Mouse (Mus musculus) megakaryocyte, embryonic 14.5 days (primary cell): ENCODE measurements around the gene Onecut3. TPM values are rescaled to one million over a fixed set of nuclear protein-coding genes. Genes with fewer than 3 reads are reported as not detected.
A peak's percentile ranks its signal among the peaks of the same experiment; 100 is the strongest.

Experiments used
- H3K27me3 ChIP-seq: replicated peaks from 2 replicates; pipeline ENCODE3; 2012; ENCODE audit warnings: inconsistent platforms
- H3K36me3 ChIP-seq: replicated peaks from 2 replicates; pipeline ENCODE3; 2012; ENCODE audit warnings: low read length, inconsistent platforms, mixed read lengths
- H3K4me1 ChIP-seq: 2 replicates; pipeline ENCODE4 v1.6.1; 2012; ENCODE audit warnings: inconsistent platforms
- H3K4me3 ChIP-seq: replicated peaks from 2 replicates; pipeline ENCODE3; 2012; ENCODE audit warnings: moderate library complexity, mild to moderate bottlenecking, inconsistent platforms
- H3K9me3 ChIP-seq: 2 replicates; pipeline ENCODE4 v1.6.1; 2012; ENCODE audit warnings: inconsistent platforms
- FLI1 ChIP-seq: IDR thresholded peaks from 2 replicates; pipeline ENCODE4 v1.6.1; 2012; ENCODE audit warnings: low read length, inconsistent platforms, mixed read lengths
- GATA1 ChIP-seq: IDR thresholded peaks from 3 replicates; pipeline ENCODE4 v1.6.1; 2012; ENCODE audit warnings: mixed read lengths, low read length, inconsistent platforms, borderline replicate concordance
- polyA plus RNA-seq: library from polyadenylated mRNA; stranded (reverse); fragments of >175 nt; gene quantifications from 2 replicates; pipeline ENCODE4 v1.2.3, GENCODE M21; 2012; ENCODE audit warnings: low replicate concordance; ENCODE audit not compliant: insufficient read depth

Onecut3 gene
- not detected in 2 replicates for polyA plus RNA-seq

DNA sequence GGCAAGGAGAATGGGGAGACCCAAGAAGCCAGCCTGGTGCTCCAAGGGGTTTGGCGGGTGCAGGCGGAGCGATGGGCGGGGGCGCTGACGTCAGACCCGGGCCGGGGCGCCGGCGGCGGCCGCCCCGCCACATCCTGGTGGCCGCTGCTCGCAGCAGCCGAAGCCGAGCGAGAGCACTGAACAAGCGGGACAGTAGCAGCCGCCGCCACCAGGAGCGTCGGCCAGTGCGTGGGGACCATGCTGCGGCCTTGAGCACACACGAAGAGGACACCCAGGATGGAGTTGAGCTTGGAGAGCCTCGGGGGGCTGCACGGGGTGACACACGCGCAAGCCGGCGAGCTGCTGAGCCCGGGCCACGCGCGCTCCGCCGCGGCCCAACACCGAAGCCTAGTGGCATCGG lies at the start of gene Onecut3:
TSS of gene Onecut3 (plus strand) at position 104 of the 400 bp plus-strand sequence.
- Histone ChIP-seq H3K9me3 (no peaks in the 10 kb centered on the region), H3K27me3 (peaks cover 99% of the 10 kb centered on the region), H3K36me3 (no peaks in the 10 kb centered on the region), H3K4me3 (peak within 1 kb of the TSS; percentile 84), H3K4me1 (peaks cover 57% of the 10 kb centered on the region)
- no peak for TF ChIP-seq GATA1
- no peak for TF ChIP-seq FLI1

DNA sequence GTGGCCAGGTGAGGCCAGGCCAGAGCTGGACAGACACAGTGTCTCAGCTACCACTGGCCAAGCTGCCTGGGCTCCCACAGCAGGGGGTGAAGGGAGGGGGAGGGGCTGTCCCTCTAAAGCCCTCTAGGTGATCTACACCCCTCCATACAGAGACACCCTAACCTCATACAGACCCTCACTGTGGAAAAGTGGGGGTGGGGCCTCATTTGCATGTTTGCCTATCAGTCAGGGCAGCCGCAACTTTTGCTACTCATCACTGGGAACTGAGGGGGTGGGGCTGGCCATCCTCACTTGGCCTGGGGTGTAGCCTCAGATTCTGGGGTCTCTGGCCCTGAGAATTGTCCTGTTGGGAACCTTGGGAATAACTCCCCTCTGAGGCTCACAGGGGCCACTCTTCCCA lies 49.6 kb upstream of the Onecut3 start:
- Histone ChIP-seq H3K9me3 (peaks cover 3% of the 10 kb centered on the region), H3K36me3 (no peaks in the 10 kb centered on the region), H3K4me1 (peaks cover 62% of the 10 kb centered on the region), H3K4me3 (peak overlapping the region; percentile 11), H3K27me3 (peaks cover 33% of the 10 kb centered on the region)
- TF ChIP-seq GATA1 (no peak), FLI1 (no peak)

DNA sequence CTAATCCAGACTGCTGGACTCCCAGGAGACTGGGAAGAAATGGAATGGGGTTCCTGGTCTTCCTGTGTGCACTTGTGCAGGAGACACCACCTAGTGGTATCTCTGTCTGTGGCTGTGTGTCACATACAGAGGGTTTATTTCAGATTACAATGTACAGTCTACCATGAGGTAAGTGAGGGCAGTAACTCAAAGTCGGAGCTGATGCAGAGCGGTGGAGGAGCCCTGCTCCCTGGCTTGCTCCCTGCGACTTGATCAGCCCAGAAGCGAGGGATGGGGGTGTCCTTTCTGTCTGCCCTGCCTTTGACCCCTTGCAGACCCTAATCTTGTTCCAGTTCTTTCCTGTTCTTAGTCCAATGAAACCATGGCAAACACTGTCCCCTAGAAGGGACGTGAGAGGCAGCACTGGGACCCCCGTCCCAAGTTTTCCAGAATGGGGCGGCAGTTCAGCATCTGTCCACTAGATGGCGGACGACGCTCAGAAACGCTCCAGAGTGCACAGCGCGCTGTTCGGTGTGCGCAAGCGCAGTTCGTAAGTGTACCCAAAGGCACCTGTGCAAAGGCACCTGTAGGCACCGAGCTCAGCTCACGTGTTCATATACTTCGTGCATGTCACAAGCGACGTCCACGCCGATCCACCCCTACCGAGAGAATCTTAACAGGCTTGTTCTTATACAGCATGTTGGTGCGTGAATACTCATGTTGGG lies 48.6 kb upstream of the Onecut3 start:
- peaks cover 59% of the 10 kb centered on the region for H3K4me1 ChIP-seq
- H3K36me3 ChIP-seq: no peaks in the 10 kb centered on the region
- peak overlapping the region; percentile 87 for H3K4me3 ChIP-seq
- peaks cover 4% of the 10 kb centered on the region for H3K9me3 ChIP-seq
- no peak for TF ChIP-seq FLI1
- TF ChIP-seq GATA1: no peak
- H3K27me3 ChIP-seq: peaks cover 42% of the 10 kb centered on the region

DNA sequence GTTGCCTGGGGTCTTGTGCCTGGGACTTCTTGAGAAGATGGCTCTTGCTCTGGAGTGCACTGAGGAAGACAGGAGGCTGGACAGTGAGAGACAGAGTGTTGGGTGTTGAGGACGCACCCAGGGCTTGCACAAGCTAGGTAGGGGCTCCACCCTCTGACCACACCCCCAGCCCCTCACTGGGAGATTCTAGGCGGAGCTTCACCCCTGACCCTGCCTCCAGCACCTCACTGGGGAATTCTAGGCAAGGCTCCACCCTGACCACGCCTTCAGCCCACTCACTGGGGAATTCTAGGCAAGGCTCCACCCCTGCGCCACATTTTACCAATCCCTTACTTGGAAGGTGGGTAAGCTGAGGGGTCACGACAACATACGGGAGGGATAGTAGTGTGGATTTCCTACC lies 44.0 kb upstream of the Onecut3 start:
- peaks cover 83% of the 10 kb centered on the region for H3K27me3 ChIP-seq
- no peak for TF ChIP-seq GATA1
- TF ChIP-seq FLI1: no peak

DNA sequence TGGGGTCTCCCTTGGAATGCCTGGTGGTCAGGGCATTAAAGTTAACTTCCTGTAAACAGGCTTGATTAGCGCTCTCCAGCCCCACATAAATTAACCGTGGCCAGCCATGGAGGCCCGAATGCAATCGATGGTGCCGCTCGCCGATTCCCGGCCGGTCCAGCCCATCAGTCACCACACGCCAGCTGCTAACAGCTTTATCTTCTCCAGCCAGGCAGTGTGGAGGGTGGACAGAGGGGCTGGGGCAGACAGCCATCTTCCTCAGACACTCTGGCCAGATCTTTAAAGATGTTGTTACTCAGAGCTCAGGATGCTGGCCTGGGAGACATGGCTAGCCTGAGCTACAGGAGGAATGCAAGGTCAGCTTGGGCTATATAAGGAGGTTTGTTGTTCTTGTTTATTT lies 41.0 kb upstream of the Onecut3 start:
- H3K4me1 ChIP-seq: peaks cover 10% of the 10 kb centered on the region
- H3K36me3 ChIP-seq: no peaks in the 10 kb centered on the region
- H3K4me3 ChIP-seq: no peak overlapping the region
- peaks cover 94% of the 10 kb centered on the region for H3K27me3 ChIP-seq
- H3K9me3 ChIP-seq: peaks cover 22% of the 10 kb centered on the region
- no peak for TF ChIP-seq FLI1

More for the DNA sequence above, 44.0 kb upstream of the Onecut3 start:
- peaks cover 20% of the 10 kb centered on the region for H3K9me3 ChIP-seq
- H3K36me3 ChIP-seq: no peaks in the 10 kb centered on the region
- H3K4me1 ChIP-seq: peaks cover 21% of the 10 kb centered on the region
- no peak overlapping the region for H3K4me3 ChIP-seq

DNA sequence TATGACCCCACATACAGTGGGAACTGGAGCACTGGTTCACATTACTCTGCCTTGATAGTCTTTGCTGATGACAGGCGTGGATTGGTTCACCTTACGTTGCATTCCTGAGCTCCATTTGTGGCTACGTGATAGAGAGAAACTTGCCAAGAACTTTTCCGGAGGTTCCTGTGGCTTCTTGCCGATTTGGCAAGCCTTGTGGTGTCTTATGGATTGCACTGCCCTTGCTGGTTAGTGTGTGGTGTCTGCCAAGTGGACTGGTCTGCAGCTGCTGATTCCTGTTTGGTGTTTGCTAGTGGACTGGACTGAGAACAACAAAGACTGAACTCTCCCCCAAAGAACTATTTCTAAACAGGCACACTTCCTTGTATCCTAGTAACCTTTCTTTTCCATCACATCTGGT lies 39.9 kb upstream of the Onecut3 start:
- Histone ChIP-seq H3K27me3 (peaks cover 97% of the 10 kb centered on the region), H3K4me1 (peaks cover 10% of the 10 kb centered on the region), H3K36me3 (no peaks in the 10 kb centered on the region), H3K4me3 (no peak overlapping the region), H3K9me3 (peaks cover 22% of the 10 kb centered on the region)
- TF ChIP-seq GATA1: no peak

DNA sequence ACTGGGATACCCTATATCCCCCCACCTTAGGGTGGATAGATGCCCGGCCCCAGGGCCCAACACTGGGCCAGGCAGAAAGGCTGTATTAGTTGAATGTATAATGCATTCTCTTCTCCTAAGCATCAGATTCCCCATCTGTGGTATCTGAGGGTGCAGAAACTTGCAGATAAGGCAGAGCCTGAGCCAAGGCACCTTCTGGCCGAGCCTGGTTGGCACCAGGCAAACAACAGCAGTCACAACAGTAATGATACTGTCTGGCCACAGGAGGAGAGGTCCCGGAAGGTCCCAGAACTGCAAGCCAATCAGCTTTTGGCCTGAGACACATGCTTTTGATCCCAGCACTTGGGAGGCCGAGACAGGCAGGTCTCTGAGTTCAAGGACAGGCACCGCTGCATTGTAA lies 38.9 kb upstream of the Onecut3 start:
- H3K4me3 ChIP-seq: no peak overlapping the region
- H3K27me3 ChIP-seq: peaks cover 96% of the 10 kb centered on the region
- TF ChIP-seq FLI1 (no peak), GATA1 (no peak)
- H3K9me3 ChIP-seq: peaks cover 18% of the 10 kb centered on the region
- peaks cover 10% of the 10 kb centered on the region for H3K4me1 ChIP-seq
- H3K36me3 ChIP-seq: no peaks in the 10 kb centered on the region

DNA sequence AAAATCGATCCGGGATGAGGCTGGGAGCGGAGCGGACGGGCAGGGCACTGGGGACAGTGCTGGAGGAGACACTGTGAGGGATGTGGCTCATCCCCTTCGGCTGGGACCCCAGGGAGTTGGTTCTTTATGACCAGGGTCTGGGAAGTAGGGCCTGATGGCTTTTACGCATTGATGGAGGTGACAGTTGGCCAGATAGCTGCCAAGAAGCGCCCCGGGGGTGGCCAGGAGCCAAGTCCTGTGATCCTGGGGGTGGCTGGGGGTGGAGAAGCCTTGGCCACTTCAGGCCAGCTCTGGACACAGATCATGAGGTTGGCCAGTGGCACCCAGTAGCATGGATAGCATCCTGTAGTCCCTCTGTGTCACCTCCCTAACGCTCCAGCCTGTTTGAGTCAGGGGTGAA lies 35.4 kb upstream of the Onecut3 start:
- Histone ChIP-seq H3K9me3 (peaks cover 15% of the 10 kb centered on the region), H3K36me3 (no peaks in the 10 kb centered on the region), H3K27me3 (peaks cover 95% of the 10 kb centered on the region), H3K4me3 (no peak overlapping the region), H3K4me1 (peaks cover 18% of the 10 kb centered on the region)
- TF ChIP-seq FLI1 (no peak), GATA1 (no peak)

DNA sequence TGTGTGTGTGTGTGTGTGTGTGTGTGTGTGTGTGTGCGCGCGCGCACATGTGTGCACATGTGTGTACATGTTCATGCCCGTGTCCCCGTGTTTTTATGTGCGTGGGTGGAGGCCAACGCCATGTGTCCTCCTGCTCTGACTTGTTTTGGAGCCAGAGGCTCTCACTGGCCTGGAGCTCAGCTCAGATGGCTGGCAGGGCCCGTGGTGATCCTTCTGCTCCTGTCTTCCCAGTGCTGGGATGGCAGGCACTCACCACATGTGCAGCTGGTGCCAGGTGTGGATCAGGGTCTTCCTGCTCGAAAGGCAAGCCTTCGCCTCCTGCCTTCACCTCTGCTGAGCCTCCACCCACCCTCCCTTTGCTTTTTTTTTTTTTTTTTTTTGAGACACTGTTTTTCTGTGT lies 35.0 kb upstream of the Onecut3 start:
- Histone ChIP-seq H3K27me3 (peaks cover 94% of the 10 kb centered on the region), H3K9me3 (peaks cover 11% of the 10 kb centered on the region), H3K36me3 (no peaks in the 10 kb centered on the region), H3K4me1 (peaks cover 20% of the 10 kb centered on the region), H3K4me3 (no peak overlapping the region)
- TF ChIP-seq FLI1 (no peak), GATA1 (no peak)

DNA sequence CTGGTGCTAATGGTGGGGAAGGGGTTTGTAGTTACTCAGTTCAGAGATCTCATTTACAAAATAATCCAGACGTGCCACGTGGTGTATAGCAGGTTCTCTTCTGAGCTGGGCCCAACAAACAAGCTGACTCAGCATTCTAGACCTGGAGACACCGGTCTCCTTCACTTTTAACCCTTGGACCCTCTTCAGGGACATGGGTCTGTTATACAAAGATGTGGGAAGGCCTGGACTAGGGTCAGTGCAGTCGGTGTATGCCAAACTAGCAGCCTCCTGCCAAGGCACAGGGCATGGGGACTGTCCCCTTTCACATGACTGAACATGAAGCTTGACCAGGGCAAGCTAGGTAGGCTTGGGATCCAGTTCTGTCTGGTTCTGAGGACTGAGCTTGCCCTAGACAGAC lies 34.3 kb upstream of the Onecut3 start:
- Histone ChIP-seq H3K36me3 (no peaks in the 10 kb centered on the region), H3K27me3 (peaks cover 94% of the 10 kb centered on the region), H3K9me3 (peaks cover 11% of the 10 kb centered on the region), H3K4me1 (peaks cover 22% of the 10 kb centered on the region), H3K4me3 (no peak overlapping the region)
- TF ChIP-seq FLI1 (no peak), GATA1 (no peak)
